Mouse (Mus musculus) induced T-regulatory cell, adult 2 months (primary cell): ENCODE measurements at regions not wholly inside any gene's neighbourhood (a gene's known extent, or its start where the extent isn't known, plus 50 kb on each side); places are given as distances from the start of the nearest gene placed in this dataset.

ENCODE experiments used
- DNase-seq: peaks from one replicate; pipeline ENCODE4 v3.0.0-alpha.2; 2012; ENCODE audit warnings: low read depth

DNA sequence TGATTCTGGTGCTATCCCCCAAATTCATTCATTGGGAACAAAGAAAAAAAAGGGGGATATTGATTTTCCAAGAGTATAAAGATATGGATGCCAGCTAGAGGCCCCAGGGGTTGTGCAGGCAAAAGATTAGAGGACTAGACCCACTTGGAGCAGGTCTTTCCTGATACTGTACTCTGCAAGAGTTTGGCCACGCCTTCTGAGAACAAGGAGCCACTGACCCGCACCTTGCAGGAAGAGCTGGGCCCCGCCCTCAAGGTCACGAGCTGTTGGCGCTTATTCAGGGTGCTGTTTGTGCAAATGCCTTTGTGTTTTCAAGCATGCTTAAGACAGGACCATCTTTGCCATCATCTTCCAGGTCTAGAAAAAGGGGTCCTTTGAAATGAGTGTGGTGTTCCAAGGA, 54.5 kb upstream of the Slc7a1 start:
- no peak for DNase-seq

DNA sequence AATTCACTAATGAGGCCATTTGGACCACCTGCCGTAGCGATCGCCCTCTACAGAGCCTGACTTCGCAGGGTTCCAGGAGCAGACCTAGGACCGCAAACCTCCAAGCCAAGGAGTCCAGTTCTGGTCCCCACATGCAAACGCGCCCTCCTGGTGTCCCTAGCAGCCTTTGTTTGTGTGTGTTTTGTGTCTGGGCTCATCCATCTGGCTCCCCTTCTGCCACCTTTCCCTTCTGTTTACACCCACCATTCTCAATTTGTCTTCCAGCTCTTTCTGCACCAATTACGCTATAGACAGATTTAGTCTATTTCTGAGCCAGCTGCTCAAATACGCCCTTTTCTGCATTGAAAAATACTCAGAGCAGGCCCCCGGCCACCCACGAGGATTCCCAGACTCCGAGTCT, 54.1 kb upstream of the Slc7a1 start:
- no peak for DNase-seq

DNA sequence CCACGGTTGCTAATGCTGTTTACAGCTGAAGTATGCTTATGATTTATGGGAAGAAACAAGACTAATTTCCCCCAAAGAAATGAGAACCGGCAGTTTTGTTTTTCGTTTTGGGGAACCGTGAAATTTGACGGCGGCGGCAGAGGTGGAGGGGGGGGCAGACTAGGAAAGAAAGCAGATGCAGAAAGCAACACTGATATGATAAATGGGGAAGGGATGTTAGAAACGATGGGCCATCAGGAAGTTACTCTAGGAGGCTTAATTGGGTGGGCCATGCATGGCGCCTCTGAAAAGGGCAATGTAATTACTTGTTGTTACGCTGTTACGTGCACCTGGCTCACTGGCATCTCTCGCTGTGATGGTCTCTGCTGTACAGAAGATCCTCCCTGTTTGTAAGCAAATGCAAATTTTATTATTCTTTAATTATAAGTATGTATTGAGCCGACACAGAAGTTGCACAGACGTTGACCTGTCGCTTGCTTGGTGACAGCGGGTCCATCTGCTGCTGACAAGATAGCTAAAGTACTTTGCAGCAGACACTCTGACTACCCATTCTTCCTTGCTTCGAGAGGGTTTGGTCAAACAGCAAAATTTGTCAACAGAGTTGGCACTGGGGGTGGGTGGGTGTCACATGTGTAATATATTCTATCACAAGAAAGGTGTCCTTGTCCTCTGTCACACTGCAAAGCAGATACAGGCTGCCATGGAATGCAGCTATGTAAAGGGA, 53.4 kb upstream of the Slc7a1 start:
- DNase-seq: no peak

- peak; percentile 83 for DNase-seq
Observed at GRCm38 (mm10) chr5:148451811-148452210, 52.1 kb upstream of the Slc7a1 start.

DNA sequence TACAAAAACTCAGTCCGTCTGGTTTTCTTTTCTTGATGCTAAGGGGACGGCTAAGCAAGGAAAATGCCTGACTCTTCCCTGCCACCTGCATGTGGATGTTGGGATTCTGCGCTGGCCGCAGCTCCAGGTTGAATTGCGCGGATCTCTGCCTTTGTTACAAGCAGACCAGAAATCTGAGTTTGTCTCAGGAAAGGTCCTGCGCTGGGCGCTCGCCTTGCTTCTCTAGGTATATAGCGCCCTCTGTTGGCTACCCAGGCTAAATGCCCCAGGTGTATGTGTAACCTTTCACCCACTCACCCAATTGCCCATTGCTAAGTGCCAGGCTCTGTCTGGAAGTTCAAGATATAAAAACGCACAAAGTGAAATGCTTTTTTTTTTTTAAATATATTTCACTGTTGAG, 51.2 kb upstream of the Slc7a1 start:
- peak; percentile 80 for DNase-seq
